Mouse (Mus musculus): ENCODE measurements around the gene Hebp2. TPM values are rescaled to one million over a fixed set of nuclear protein-coding genes. Genes with fewer than 3 reads are reported as not detected.

Gene Hebp2
- polyA plus RNA-seq, 1 experiment: not detected

GRCm38 (mm10) chr10:18526851-18527675, 18.8 kb downstream of the Hebp2 start:
- Histone ChIP-seq H3K4me1 (ENCODE audit: control insufficient read depth, insufficient read depth, low read length) (no peaks in the 10 kb centered on the region; the same call in 1 of the 2 replicates), H3K27ac (ENCODE audit: control insufficient read depth, insufficient read depth, low read depth, low read length, poor library complexity) (no peak overlapping the region), H3K4me3 (replicated peaks; ENCODE audit: control insufficient read depth, low read depth, low read length) (no peak overlapping the region)
- TF ChIP-seq POLR2A (IDR thresholded peaks at IDR 0.05; ENCODE audit: borderline replicate concordance, control insufficient read depth, low read depth, low read length): no peak
- TF ChIP-seq CTCF (IDR thresholded peaks at IDR 0.05; ENCODE audit: control insufficient read depth, insufficient read depth, low read length): no peak
- WGBS: 30% methylated on average over 20 of the region's 20 CpGs

DNA sequence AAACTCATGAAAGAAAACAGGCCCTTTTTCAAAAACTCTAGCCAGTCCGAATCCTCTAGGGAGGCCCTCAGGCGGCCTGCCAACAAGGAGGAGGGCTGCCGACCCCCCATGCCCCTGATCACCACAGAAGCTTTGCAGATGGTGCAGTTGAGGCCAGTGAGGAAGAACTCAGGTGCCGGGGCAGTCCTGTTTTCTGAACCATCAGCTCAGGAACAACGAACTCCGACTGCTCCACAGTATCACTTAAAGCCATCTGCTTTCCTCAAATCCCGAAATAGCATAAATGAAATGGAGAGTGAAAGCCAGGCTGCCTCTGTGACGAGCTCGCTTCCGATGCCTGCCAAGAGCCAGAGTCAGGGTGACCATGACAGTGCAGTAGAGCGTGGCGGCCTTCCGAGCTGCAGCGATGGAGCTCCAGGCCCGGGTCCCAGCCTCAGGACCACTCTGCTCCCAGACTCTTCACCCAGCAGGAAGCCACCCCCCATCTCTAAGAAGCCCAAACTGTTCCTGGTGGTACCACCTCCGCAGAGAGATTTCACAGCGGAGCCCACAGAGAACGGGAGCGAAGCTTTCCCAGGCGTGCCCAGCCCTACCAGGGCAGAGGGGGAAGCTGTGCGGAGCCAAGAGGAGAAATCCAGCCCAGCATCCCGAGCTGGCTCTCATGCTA, 19.6 kb downstream of the Hebp2 start:
- 89% methylated on average over 22 of the region's 22 CpGs for WGBS
- no peak overlapping the region for H3K27ac ChIP-seq (ENCODE audit: control insufficient read depth, insufficient read depth, low read depth, low read length, poor library complexity)
- TF ChIP-seq CTCF (IDR thresholded peaks at IDR 0.05; ENCODE audit: control insufficient read depth, insufficient read depth, low read length): no peak
- no peak for TF ChIP-seq POLR2A (IDR thresholded peaks at IDR 0.05; ENCODE audit: borderline replicate concordance, control insufficient read depth, low read depth, low read length)
- no peak overlapping the region for H3K4me3 ChIP-seq (replicated peaks; ENCODE audit: control insufficient read depth, low read depth, low read length)
- no peaks in the 10 kb centered on the region; the same call in 1 of the 2 replicates for H3K4me1 ChIP-seq (ENCODE audit: control insufficient read depth, insufficient read depth, low read length)

DNA sequence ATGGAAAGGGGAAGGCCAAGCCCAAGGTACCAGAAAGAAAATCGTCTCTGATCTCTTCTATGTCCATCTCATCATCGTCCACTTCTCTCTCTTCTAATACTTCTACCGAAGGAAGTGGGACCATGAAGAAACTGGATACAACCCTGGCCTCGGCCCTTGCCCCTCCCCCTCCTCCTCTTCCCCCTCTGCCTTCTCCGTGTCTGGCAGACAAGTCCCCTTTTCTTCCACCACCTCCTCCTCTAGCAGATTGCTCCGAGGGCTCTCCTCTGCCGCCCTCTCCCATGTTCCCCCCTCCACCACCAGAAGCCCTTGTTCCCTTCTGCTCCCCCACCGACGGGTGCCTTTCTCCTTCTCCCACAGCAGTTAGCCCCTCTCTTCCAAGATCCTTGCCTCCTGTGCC, 20.1 kb downstream of the Hebp2 start:
- H3K4me3 ChIP-seq (replicated peaks; ENCODE audit: control insufficient read depth, low read depth, low read length): no peak overlapping the region
- 81% methylated on average over 9 of the region's 9 CpGs for WGBS
- H3K4me1 ChIP-seq (ENCODE audit: control insufficient read depth, insufficient read depth, low read length): no peaks in the 10 kb centered on the region; the same call in 1 of the 2 replicates
- TF ChIP-seq POLR2A (IDR thresholded peaks at IDR 0.05; ENCODE audit: borderline replicate concordance, control insufficient read depth, low read depth, low read length) (no peak), CTCF (IDR thresholded peaks at IDR 0.05; ENCODE audit: control insufficient read depth, insufficient read depth, low read length) (no peak)
- no peak overlapping the region for H3K27ac ChIP-seq (ENCODE audit: control insufficient read depth, insufficient read depth, low read depth, low read length, poor library complexity)

GRCm38 (mm10) chr10:18525311-18525710, 20.6 kb downstream of the Hebp2 start:
- H3K4me1 ChIP-seq (ENCODE audit: control insufficient read depth, insufficient read depth, low read length): no peaks in the 10 kb centered on the region; the same call in 1 of the 2 replicates
- 88% methylated on average over 15 of the region's 15 CpGs for WGBS
- no peak overlapping the region for H3K27ac ChIP-seq (ENCODE audit: control insufficient read depth, insufficient read depth, low read depth, low read length, poor library complexity)
- no peak for TF ChIP-seq CTCF (IDR thresholded peaks at IDR 0.05; ENCODE audit: control insufficient read depth, insufficient read depth, low read length)
- no peak for TF ChIP-seq POLR2A (IDR thresholded peaks at IDR 0.05; ENCODE audit: borderline replicate concordance, control insufficient read depth, low read depth, low read length)
- H3K4me3 ChIP-seq (replicated peaks; ENCODE audit: control insufficient read depth, low read depth, low read length): no peak overlapping the region

GRCm38 (mm10) chr10:18522556-18522955, 23.3 kb downstream of the Hebp2 start:
- no peak overlapping the region for H3K27ac ChIP-seq (ENCODE audit: control insufficient read depth, insufficient read depth, low read depth, low read length, poor library complexity)
- no peaks in the 10 kb centered on the region for H3K4me1 ChIP-seq (ENCODE audit: control insufficient read depth, insufficient read depth, low read length)
- H3K4me3 ChIP-seq (replicated peaks; ENCODE audit: control insufficient read depth, low read depth, low read length): no peak overlapping the region
- no peak for TF ChIP-seq POLR2A (IDR thresholded peaks at IDR 0.05; ENCODE audit: borderline replicate concordance, control insufficient read depth, low read depth, low read length)
- TF ChIP-seq CTCF (IDR thresholded peaks at IDR 0.05; ENCODE audit: control insufficient read depth, insufficient read depth, low read length): no peak
- WGBS: 67% methylated on average over 2 of the region's 2 CpGs

DNA sequence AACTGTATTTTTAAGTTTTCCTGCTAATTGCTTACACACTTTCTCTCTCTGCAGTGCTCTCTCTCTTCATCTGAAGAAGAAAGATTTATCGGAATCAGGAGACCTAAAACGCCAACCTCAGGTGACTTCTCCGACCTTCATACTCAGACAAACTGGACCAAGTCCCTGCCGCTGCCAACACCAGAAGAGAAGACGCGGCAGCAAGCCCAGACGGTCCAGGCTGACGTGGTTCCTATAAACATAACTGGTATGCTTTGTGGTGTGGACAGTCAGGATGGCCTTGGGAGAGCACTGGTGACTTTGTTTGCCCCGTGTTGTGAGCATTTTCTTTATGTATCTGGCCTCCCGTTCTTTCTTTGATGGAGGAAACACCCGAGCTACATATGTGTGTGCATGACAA, 34.4 kb downstream of the Hebp2 start:
- no peaks in the 10 kb centered on the region for H3K4me1 ChIP-seq (ENCODE audit: control insufficient read depth, insufficient read depth, low read length)
- no peak overlapping the region for H3K4me3 ChIP-seq (replicated peaks; ENCODE audit: control insufficient read depth, low read depth, low read length)
- TF ChIP-seq POLR2A (IDR thresholded peaks at IDR 0.05; ENCODE audit: borderline replicate concordance, control insufficient read depth, low read depth, low read length): no peak
- no peak for TF ChIP-seq CTCF (IDR thresholded peaks at IDR 0.05; ENCODE audit: control insufficient read depth, insufficient read depth, low read length)
- WGBS: 88% methylated on average over 11 of the region's 11 CpGs
- no peak overlapping the region for H3K27ac ChIP-seq (ENCODE audit: control insufficient read depth, insufficient read depth, low read depth, low read length, poor library complexity)

- Histone ChIP-seq H3K4me1 (ENCODE audit: control insufficient read depth, insufficient read depth, low read length) (no peaks in the 10 kb centered on the region), H3K27ac (ENCODE audit: control insufficient read depth, insufficient read depth, low read depth, low read length, poor library complexity) (no peak overlapping the region)
- TF ChIP-seq POLR2A (IDR thresholded peaks at IDR 0.05; ENCODE audit: borderline replicate concordance, control insufficient read depth, low read depth, low read length) (no peak), CTCF (IDR thresholded peaks at IDR 0.05; ENCODE audit: control insufficient read depth, insufficient read depth, low read length) (no peak)
Measured at GRCm38 (mm10) chr10:18510663-18511062, 35.2 kb downstream of the Hebp2 start.

DNA sequence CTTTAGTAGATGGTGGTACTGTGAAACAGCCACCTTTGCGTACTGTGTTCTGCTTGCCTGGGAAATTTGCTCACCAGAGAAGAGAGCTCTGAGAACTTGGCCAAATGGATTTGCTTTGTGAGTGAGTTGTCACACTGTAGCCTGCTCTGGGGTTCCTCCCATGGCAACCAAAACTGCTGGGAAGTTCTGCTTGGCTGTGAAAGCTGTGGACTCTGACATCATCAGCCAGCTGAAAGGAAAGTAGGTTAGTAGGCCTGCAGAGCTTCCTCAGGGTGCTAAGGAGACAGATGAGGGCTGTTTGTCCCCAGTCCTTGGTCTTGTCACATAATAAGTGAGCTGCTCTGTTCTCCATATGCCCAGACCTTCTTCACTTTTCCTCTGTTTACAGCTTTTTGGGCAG, 37.3 kb downstream of the Hebp2 start:
- no peak for TF ChIP-seq CTCF (IDR thresholded peaks at IDR 0.05; ENCODE audit: control insufficient read depth, insufficient read depth, low read length)
- TF ChIP-seq POLR2A (IDR thresholded peaks at IDR 0.05; ENCODE audit: borderline replicate concordance, control insufficient read depth, low read depth, low read length): no peak
- WGBS: 85% methylated on average over 1 of the region's 1 CpGs
- no peak overlapping the region for H3K27ac ChIP-seq (ENCODE audit: control insufficient read depth, insufficient read depth, low read depth, low read length, poor library complexity)
- no peaks in the 10 kb centered on the region for H3K4me1 ChIP-seq (ENCODE audit: control insufficient read depth, insufficient read depth, low read length)
- H3K4me3 ChIP-seq (replicated peaks; ENCODE audit: control insufficient read depth, low read depth, low read length): no peak overlapping the region

More at GRCm38 (mm10) chr10:18510663-18511062, 35.2 kb downstream of the Hebp2 start:
- H3K4me3 ChIP-seq (replicated peaks; ENCODE audit: control insufficient read depth, low read depth, low read length): no peak overlapping the region
- 36% methylated on average over 3 of the region's 3 CpGs for WGBS

Data from bone marrow, adult 2 months (tissue).